Mouse (Mus musculus) intestine, embryonic 14.5 days (tissue): ENCODE data around the gene Nrg3. TPM values are rescaled to one million over a fixed set of nuclear protein-coding genes. Genes with fewer than 3 reads are reported as not detected.

Experiments
- ATAC-seq: fragments of 200-750 bp; cut with Nextera tagmentation; replicated peaks from 2 replicates; pipeline ENCODE4 v1.8.0; 2017; ENCODE audit warnings: low read depth, moderate number of reproducible peaks, moderate TSS enrichment, moderate library complexity; ENCODE audit not compliant: low FRiP score, low TSS enrichment
- DNase-seq: peaks from one replicate; pipeline ENCODE4 v3.0.0-alpha.2; 2018; ENCODE audit warnings: low spot score
- H3K27ac ChIP-seq: fragments of 300-500 bp; sonication (generic); 2 replicates; pipeline ENCODE4 v1.5.1; 2014; ENCODE audit warnings: low read depth, mild to moderate bottlenecking, control low read depth
- H3K27me3 ChIP-seq: fragments of 300-500 bp; sonication (generic); replicated peaks from 2 replicates; pipeline ENCODE4 v1.6.1; 2014; ENCODE audit warnings: low read length, control low read depth; ENCODE audit not compliant: control insufficient read depth, insufficient read depth
- H3K36me3 ChIP-seq: fragments of 300-500 bp; sonication (generic); 2 replicates; pipeline ENCODE4 v1.6.1; 2014; ENCODE audit warnings: low read length, control low read depth; ENCODE audit not compliant: control insufficient read depth, insufficient read depth
- H3K4me1 ChIP-seq: fragments of 300-500 bp; sonication (generic); replicated peaks from 2 replicates; pipeline ENCODE4 v1.6.1; 2014; ENCODE audit warnings: low read length, control low read depth, mixed read lengths; ENCODE audit not compliant: control insufficient read depth, insufficient read depth
- H3K4me2 ChIP-seq: fragments of 300-500 bp; sonication (generic); 2 replicates; pipeline ENCODE4 v1.6.1; 2014; ENCODE audit warnings: low read length
- H3K4me3 ChIP-seq: fragments of 300-500 bp; sonication (generic); 2 replicates; pipeline ENCODE4 v1.5.1; 2014; ENCODE audit warnings: low read depth, low read length, control low read depth, mixed read lengths
- H3K9ac ChIP-seq: fragments of 300-500 bp; sonication (generic); 2 replicates; pipeline ENCODE4 v1.6.1; 2014; ENCODE audit warnings: mild to moderate bottlenecking, low read length
- H3K9me3 ChIP-seq: fragments of 300-500 bp; sonication (generic); 2 replicates; pipeline ENCODE4 v1.6.1; 2016; ENCODE audit warnings: low read length, control low read depth; ENCODE audit not compliant: control insufficient read depth
- WGBS: fragments of 180-500 bp; shearing (Covaris S2); extraction: QIAGEN DNeasy Blood & Tissue Kit; methylation state at CpG from one replicate; pipeline ENCODE4 v1.1.7; 2014; 5-methylcytosine and 5-hydroxymethylcytosine counted together
- polyA plus RNA-seq: library from polyadenylated mRNA; unstranded; fragments of >200 nt; fragmentation: Nextera tagmentation; extraction: Ambion mirVana; gene quantifications from 2 replicates; pipeline ENCODE4 v1.2.1, GENCODE M21; 2014

Gene Nrg3
- polyA plus RNA-seq, 1 experiment from 2014 or later: 0.88 TPM

- Histone ChIP-seq H3K9me3 (no peaks in the 10 kb centered on the region), H3K27me3 (no peaks in the 10 kb centered on the region), H3K27ac (no peak overlapping the region), H3K36me3 (no peaks in the 10 kb centered on the region), H3K9ac (no peak overlapping the region), H3K4me3 (no peak overlapping the region), H3K4me1 (no peaks in the 10 kb centered on the region), H3K4me2 (no peak overlapping the region)
- DNase-seq (no peak), ATAC-seq (no peak)
- 90% methylated on average over 3 of the region's 3 CpGs for WGBS
Measured at GRCm38 (mm10) chr14:38576796-38577195, 896.1 kb downstream of the Nrg3 start.

DNA sequence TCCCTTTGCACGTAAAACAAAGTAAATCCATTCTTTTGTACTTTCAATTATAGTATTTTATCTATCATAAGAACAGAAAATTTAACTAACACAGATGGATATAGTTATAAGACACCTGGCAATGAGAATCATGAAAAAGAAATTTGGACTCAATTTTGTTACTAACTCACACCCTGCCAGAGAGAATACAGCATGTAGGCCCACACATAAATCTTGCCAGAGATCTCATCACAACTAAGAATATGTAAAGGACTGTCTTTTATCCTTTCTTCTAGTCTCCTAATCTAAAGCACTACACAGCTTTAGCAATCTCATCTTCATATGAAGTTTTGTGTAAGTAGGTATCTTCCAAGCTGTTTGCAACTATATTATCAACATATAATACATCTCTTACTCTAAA, 904.7 kb downstream of the Nrg3 start:
- DNase-seq (no peak), ATAC-seq (no peak)
- 81% methylated on average over 1 of the region's 1 CpGs for WGBS
- no peak overlapping the region for H3K9ac ChIP-seq
- H3K27ac ChIP-seq: no peak overlapping the region
- no peaks in the 10 kb centered on the region for H3K4me1 ChIP-seq
- H3K4me2 ChIP-seq: no peak overlapping the region
- H3K27me3 ChIP-seq: no peaks in the 10 kb centered on the region
- no peak overlapping the region for H3K4me3 ChIP-seq
- H3K36me3 ChIP-seq: no peaks in the 10 kb centered on the region
- H3K9me3 ChIP-seq: no peaks in the 10 kb centered on the region

GRCm38 (mm10) chr14:38566182-38566581, 906.7 kb downstream of the Nrg3 start:
- H3K4me2 ChIP-seq: no peak overlapping the region
- H3K4me3 ChIP-seq: no peak overlapping the region
- no peak overlapping the region for H3K9ac ChIP-seq
- 88% methylated on average over 3 of the region's 3 CpGs for WGBS
- H3K27ac ChIP-seq: no peak overlapping the region
- H3K9me3 ChIP-seq: no peaks in the 10 kb centered on the region
- H3K36me3 ChIP-seq: no peaks in the 10 kb centered on the region
- no peaks in the 10 kb centered on the region for H3K4me1 ChIP-seq
- DNase-seq (no peak), ATAC-seq (no peak)
- H3K27me3 ChIP-seq: no peaks in the 10 kb centered on the region

DNA sequence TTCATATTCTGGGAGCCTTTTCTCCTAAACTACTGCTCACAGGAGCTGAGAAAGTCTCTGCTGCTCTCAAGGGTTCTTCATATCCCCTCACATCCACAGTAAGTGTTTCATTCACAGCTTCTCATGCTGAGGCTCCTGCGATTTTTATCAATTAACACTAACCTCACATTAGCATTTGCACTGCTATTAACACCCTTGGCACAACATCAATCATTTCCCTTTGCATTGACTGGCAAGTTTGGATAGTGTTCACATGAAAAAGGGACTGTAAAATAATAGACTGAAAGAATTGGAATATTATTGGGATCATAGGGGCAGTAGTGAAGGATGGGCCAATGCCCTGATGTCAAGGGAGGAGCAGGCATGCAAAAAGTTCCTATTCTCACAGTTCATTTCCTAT, 918.3 kb downstream of the Nrg3 start:
- DNase-seq (no peak), ATAC-seq (no peak)
- H3K9ac ChIP-seq: no peak overlapping the region
- H3K36me3 ChIP-seq: no peaks in the 10 kb centered on the region
- no peak overlapping the region for H3K4me3 ChIP-seq
- H3K9me3 ChIP-seq: no peaks in the 10 kb centered on the region
- H3K27me3 ChIP-seq: no peaks in the 10 kb centered on the region
- H3K4me2 ChIP-seq: no peak overlapping the region
- WGBS: 76% methylated on average over 1 of the region's 1 CpGs
- no peaks in the 10 kb centered on the region for H3K4me1 ChIP-seq
- H3K27ac ChIP-seq: no peak overlapping the region

GRCm38 (mm10) chr14:38547257-38547656, 925.6 kb downstream of the Nrg3 start:
- Histone ChIP-seq H3K4me3 (no peak overlapping the region), H3K27ac (no peak overlapping the region), H3K27me3 (no peaks in the 10 kb centered on the region), H3K4me2 (no peak overlapping the region), H3K9me3 (no peaks in the 10 kb centered on the region), H3K36me3 (no peaks in the 10 kb centered on the region), H3K4me1 (no peaks in the 10 kb centered on the region), H3K9ac (no peak overlapping the region)
- ATAC-seq (no peak), DNase-seq (no peak)
- 76% methylated on average over 2 of the region's 2 CpGs for WGBS

GRCm38 (mm10) chr14:38535181-38535580, 937.7 kb downstream of the Nrg3 start:
- Histone ChIP-seq H3K27me3 (no peaks in the 10 kb centered on the region), H3K4me3 (no peak overlapping the region), H3K36me3 (no peaks in the 10 kb centered on the region), H3K9ac (no peak overlapping the region), H3K4me1 (no peaks in the 10 kb centered on the region), H3K27ac (no peak overlapping the region), H3K4me2 (no peak overlapping the region), H3K9me3 (no peaks in the 10 kb centered on the region)
- no peak for ATAC-seq
- no peak for DNase-seq
- WGBS: 94% methylated on average over 1 of the region's 1 CpGs

GRCm38 (mm10) chr14:38533495-38533894, 939.4 kb downstream of the Nrg3 start:
- no peaks in the 10 kb centered on the region for H3K9me3 ChIP-seq
- H3K4me3 ChIP-seq: no peak overlapping the region
- H3K4me1 ChIP-seq: no peaks in the 10 kb centered on the region
- no peak overlapping the region for H3K9ac ChIP-seq
- H3K36me3 ChIP-seq: no peaks in the 10 kb centered on the region
- no peaks in the 10 kb centered on the region for H3K27me3 ChIP-seq
- DNase-seq (no peak), ATAC-seq (no peak)
- H3K4me2 ChIP-seq: no peak overlapping the region
- no peak overlapping the region for H3K27ac ChIP-seq

DNA sequence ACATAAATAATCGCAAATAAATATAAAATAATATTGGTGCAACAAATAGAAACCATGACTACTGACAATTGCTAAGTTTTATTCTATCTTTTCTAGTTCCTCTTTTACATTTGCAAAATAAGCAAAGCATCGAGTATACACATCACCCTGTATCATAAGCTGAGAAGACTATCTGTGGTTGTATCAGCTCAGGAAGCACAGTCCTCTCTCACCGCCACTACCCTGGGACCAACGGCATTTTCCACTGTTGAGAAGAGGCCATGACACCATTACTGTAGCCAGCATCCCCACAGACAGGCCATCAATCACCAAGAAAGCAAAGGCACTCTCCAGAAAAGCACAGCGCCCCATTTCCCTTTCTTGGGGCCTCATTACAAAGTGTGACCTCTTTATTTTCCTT, 956.7 kb downstream of the Nrg3 start:
- no peak overlapping the region for H3K27ac ChIP-seq
- ATAC-seq: no peak
- no peaks in the 10 kb centered on the region for H3K27me3 ChIP-seq
- no peak overlapping the region for H3K9ac ChIP-seq
- H3K36me3 ChIP-seq: no peaks in the 10 kb centered on the region
- 77% methylated on average over 5 of the region's 5 CpGs for WGBS
- DNase-seq: no peak
- H3K9me3 ChIP-seq: no peaks in the 10 kb centered on the region
- no peaks in the 10 kb centered on the region for H3K4me1 ChIP-seq
- no peak overlapping the region for H3K4me2 ChIP-seq
- no peak overlapping the region for H3K4me3 ChIP-seq

DNA sequence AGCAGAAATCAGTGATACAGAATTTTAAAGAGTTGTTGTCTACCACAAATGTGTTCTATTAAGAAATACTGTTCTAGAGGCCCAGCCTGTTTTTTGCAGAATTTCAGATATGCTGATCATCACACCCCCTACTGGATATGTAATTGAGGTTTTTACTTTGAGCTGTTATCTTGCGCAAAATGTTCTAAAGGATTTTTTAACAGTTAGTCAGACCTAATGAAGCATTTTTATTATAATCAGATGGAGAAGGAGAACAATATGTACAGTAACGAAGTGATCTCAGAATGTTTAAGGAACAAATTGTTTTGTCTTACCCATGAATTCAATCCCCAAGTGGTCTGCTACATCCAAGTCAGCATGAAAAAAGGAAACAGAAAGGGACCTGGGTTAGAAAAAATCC, 963.9 kb downstream of the Nrg3 start:
- ATAC-seq (no peak), DNase-seq (no peak)
- no peak overlapping the region for H3K4me3 ChIP-seq
- no peak overlapping the region for H3K27ac ChIP-seq
- no peaks in the 10 kb centered on the region for H3K36me3 ChIP-seq
- no peaks in the 10 kb centered on the region for H3K9me3 ChIP-seq
- H3K9ac ChIP-seq: no peak overlapping the region
- H3K4me1 ChIP-seq: no peaks in the 10 kb centered on the region
- H3K27me3 ChIP-seq: no peaks in the 10 kb centered on the region
- WGBS: 92% methylated on average over 2 of the region's 2 CpGs
- no peak overlapping the region for H3K4me2 ChIP-seq
